Mouse (Mus musculus) ES-E14 (cell line): Measurements from ENCODE around the gene Olfr221.

ENCODE experiments used
- HCFC1 ChIP-seq: IDR thresholded peaks from 2 replicates; pipeline ENCODE4 v1.6.1; 2012; ENCODE audit warnings: low read length, inconsistent platforms, borderline replicate concordance; ENCODE audit not compliant: insufficient read depth
- ZC3H11A ChIP-seq: IDR thresholded peaks from 2 replicates; pipeline ENCODE4 v1.6.1; 2012; ENCODE audit warnings: low read depth, mild to moderate bottlenecking, inconsistent platforms, low read length, borderline replicate concordance

DNA sequence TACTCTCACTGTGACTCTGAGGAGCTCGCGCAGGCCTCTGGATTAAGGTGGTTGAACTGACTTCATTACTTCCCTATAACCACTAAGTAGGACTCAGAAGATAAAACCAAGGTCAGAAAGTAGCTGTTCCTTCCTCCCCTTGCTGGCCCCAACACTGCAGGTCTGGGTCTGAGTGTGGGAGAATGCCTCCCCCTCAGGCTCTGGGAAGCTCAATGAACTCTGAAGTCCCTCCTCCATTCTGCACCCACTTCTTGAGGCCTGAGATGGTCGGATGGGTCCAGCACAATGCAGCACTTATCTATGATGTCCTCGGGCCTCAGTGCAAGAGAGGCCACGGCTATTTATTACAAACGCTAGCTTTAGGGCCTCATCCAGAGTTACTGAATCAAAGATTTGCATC lies 36.6 kb downstream of the Olfr221 start:
- TF ChIP-seq HCFC1 (no peak), ZC3H11A (no peak)
